Mouse (Mus musculus) spleen, adult 18-20 months (tissue): ENCODE data around the gene Psma7.

Experiments used
- DNase-seq, 2 experiments: peaks; one replicate each; pipeline ENCODE4 v3.0.0; 2022; ENCODE audit warnings: mixed read lengths in 2 of 2

Gene Psma7

DNA sequence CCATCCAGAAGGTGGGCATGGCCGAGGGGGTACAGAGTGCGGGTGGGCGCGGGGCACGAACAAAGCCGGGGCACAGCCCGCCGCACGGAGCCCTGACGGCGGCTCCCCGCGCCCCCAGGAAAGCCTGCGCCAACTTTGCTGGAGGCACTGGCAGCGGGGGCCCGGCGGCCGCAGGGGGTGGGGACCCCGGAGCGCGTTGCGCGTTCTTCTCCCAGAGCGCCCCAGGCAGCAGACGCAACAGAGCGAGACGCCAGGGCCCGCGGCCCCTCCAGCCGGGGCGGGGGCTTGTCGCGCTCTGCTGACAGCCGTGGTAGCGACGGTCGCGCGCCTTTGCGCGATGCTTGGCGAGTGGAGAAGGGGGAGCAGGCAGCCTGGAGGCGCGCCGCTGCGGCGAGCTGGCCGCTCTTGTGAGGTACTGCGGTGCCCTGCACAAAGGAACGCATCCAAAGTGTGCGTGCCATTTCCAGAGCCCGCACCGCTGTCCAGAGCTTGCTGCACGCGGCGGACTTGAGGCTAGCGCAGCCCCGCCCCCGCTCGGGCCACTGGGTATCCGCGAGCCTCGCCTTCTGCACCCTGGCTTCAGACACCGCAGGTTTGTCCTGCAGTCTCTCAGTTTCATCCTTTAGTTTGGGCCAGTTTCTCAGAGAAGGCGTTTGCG is 754 bp upstream of the Psma7 start:
- peak; percentile 44 to 54 for DNase-seq

DNA sequence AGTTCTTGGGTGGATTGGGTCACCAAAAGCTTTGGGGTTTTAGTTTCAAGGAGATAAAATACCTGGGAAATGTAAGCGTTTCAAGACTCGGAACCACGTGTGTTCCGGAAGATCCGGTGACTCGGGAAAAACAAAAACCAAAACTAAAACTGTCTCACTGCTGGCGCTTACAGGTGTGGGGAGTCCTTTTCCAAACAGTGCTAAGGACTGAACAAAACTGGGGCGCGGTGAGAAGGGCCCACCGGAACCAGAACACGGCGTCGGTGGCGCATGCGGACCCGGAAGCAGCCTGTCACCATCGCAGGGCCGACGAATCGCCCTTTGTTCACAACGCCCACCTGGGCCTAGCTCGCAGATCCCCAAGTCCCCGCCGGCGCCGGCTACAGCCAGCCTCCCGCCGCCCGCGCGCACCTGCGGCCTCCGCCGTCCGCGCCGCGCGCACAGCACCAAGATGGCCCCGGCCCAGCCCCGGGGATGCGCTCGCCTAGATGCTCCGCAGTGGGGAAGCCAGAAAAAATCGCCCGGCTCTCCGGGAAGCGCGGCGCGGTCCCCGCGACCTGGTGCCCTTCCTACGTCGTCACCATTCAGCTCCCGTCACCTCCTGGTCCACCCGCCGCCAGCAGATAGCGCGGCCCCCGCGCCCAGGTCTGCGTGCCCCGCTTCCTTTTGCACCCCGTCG is 517 bp downstream of the Psma7 start:
- peak in 1 of 2 experiments; percentile 44 for DNase-seq

- DNase-seq, result no peak
Observed at GRCm38 (mm10) chr2:180040406-180040805, 1.8 kb downstream of the Psma7 start.

DNA sequence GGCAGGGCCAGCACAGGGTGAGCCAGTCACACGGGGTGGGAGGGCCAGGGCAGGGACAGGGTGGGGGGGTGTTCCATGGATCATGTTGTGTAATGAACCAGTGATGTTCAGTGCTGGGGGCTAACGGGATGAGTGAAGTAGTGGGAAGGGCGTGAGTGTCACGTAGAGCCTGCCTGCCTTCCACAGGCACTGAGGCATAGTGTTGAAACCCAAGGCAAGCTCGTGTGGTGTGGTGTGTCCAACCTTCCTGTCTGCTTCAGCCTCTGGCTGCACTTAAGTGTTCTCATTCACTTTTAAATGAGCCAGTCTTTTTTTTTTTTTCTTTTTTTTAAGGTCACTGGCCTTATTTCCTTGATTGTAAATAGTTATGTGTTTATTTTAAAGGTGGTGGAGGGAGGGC is 7.5 kb downstream of the Psma7 start:
- DNase-seq, result no peak

GRCm38 (mm10) chr2:180033956-180034355 is 8.3 kb downstream of the Psma7 start:
- DNase-seq, result no peak

GRCm38 (mm10) chr2:180032925-180033324 is 9.3 kb downstream of the Psma7 start:
- no peak for DNase-seq

GRCm38 (mm10) chr2:180031270-180031669 is 11.0 kb downstream of the Psma7 start:
- DNase-seq, result no peak

- no peak for DNase-seq
Observed at GRCm38 (mm10) chr2:180027768-180028167, 14.5 kb downstream of the Psma7 start.

DNA sequence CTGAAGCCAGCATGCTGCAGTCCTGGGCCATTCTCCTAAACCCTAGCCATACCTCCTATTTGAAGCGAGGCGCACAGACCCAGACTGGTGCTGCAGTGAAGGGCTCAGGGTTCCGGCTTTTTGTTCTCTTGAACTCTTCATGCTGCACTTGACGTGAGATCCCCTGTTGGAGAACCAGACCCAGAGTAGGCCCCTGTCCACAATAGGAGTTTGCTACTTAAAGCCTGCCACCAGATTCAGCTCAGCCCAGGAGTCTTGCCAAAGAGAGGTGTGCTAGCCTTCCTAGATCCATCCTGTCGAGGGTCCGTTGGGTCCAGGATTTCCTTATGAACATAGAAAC is 16.4 kb downstream of the Psma7 start:
- no peak for DNase-seq

DNA sequence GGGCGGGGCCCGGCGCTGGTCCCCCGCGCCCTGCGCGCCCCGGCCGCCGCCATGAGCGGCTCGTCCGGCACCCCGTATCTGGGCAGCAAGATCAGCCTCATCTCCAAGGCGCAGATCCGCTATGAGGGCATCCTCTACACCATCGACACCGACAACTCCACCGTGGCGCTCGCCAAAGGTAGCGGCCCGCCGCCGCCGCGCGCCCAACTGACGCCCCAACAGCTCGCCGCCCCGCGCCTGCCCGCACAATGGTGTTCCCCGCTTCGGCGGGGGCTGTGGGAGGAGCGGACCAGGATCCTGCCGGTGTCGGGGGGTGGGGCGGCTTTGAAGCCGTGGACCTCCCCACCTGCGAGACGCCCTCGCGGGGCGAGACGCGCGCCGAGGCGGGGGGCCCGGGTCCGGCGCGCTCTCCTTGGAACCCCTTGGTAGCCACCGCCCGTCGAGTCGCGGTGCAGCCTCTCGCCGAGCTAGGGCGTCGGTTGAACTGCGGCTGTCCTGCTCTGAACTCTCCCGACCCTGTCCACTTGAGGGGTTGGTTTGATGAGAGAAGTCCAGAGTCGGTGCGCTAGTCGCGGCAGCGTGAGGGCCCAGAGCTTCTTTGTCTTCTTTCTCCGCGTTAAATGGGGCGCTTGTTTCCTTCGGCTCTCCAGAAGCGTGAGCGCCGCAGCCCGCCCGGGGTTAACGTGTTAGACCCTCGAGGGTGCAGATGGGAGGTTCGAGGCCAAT is 16.9 kb downstream of the Psma7 start:
- no peak for DNase-seq

DNA sequence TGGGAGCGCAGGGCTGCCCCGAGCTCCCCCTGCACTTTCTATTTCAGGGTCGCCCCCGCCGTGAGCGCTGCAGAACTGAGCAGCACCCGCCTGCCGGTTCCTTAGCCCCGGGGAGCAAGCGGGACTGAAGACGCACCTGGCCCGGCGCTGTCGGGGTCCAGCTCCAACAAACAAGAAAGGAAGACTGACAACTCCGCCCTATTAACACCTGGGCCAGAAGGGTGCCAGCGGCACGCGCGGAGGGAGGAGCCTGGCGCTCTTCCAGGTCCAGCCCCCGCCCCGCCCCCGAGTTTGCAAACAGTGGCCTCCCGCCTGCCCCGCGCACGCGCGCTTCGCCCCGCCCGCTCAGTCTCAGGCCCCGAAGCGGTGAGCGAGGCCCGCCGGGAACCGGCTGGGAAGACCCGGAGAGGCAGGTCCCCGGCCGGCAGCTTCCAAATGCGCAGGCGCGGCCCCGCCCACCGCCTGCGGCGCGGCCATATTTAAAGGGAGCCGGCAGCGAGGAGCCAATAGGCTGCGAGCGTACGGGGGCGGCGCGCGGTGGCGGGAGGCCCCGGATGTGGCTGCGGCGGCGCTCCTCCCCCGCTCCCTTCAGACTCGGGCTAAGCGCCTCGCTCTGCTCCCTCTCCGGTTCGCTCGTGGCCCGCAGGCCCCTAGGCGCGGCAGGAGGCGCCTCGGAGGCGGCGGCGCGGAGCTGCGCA is 17.7 kb downstream of the Psma7 start, which contains the start of gene Lsm14b:
TSS of gene Lsm14b (plus strand) at position 587 of the 698 bp plus-strand sequence.
- peak; percentile 98 to 100 for DNase-seq

- DNase-seq, result no peak
Observed at GRCm38 (mm10) chr2:180022751-180023150, 19.5 kb downstream of the Psma7 start.

DNA sequence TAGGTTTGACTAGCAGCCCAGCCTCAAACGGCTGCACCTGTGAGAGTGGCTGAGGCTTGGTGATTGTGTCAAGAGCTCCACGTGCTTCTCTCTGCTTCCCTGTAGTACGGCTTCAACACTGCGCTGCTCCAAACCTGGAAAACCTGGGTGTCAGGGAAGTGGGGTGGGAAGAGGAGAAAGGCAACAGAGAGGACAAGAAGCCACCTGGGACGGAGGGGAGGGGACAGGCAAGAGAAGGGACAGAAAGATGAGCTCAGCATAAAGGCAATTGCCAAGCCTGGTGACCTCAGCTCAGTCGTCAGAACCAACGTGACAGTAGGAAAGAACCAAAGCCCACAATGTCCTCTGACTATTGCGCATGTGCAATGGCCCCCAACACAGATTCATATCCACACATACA is 21.3 kb downstream of the Psma7 start:
- no peak for DNase-seq

DNA sequence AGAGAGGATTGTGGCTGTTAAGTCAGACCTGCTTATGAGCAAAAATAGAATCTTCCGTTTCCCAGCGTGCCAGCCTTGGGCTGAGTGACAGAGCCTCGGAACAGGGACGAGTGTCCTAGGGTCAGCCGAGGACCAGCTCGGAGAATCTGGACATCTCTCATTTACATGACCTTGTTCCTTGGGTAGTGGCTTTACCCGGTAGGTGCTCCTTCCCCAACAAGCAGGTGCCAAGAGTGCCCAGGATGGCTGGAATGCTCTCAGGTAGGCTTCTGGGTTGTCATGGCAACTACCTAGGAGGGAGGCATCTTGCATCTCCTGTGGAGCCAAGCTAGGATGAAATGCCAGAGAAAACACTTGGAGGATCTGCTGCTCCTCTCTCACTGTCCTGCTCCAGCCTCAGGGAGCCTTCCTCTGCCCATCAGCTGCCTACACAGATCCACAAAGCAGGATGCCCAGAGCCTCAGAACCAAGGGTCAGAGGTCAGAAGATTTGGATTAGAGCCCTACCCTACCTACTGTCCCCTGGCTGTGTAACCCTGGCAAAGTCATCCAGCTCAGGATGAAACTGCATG is 22.1 kb downstream of the Psma7 start:
- no peak for DNase-seq

DNA sequence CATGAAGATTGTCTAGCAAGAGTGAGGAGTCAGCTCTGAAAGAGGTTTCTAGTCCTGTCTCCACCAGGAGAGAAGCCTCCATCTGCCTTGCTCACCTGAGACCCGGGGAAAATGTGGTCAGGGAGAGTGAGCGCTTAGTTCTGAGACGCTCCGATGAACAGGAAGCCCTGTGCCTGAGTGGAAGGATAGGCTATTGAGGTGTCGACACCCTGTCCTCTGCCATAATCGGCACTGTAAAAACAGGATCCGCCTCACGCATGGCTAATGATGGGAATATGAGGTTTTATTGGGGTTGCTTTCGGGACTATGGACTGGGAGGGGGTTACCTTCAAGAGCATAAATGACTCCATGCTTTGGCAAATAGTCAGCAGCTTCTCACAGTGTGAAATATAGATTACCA is 23.7 kb downstream of the Psma7 start:
- no peak for DNase-seq

DNA sequence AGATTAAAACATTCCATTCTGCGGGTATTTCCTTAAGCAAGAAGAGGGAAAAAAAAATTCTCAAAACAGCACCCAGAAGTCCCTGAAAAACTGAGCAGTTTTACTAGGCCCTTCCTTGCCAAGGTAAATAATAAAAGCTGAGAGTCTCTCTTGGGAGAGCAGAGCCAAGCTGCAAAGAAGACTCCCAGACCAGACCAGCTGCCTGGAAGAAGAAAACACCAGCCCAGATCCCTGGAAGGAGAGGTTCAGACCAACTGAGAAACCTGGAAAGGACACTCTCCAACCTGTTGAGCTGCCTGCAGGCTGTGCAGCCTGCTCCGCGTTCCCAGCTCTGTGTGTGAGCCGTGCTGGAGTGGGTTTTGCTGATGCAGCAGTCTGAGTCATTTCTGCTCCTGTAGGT is 24.6 kb downstream of the Psma7 start:
- no peak for DNase-seq

- DNase-seq, result no peak
Observed at GRCm38 (mm10) chr2:180013686-180014085, 28.5 kb downstream of the Psma7 start.

- no peak for DNase-seq
Observed at GRCm38 (mm10) chr2:180011370-180011769, 30.9 kb downstream of the Psma7 start.

DNA sequence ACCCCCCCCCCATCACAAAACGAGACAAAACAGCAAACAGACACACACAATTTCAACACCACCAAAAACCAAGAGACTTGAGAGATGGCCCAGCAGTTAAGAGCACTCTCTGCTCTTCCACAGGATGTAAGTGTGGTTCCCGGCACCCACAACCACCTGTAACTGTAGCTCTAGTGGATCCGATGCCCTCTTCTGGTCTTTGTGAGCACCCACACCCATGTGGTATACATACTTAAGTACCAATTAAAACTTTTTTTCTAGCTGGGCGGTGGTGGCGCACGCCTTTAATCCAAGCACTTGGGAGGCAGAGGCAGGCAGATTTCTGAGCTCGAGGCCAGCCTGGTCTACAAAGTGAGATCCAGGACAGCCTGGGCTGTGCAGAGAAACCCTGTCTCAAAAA is 31.5 kb downstream of the Psma7 start:
- DNase-seq, result no peak

DNA sequence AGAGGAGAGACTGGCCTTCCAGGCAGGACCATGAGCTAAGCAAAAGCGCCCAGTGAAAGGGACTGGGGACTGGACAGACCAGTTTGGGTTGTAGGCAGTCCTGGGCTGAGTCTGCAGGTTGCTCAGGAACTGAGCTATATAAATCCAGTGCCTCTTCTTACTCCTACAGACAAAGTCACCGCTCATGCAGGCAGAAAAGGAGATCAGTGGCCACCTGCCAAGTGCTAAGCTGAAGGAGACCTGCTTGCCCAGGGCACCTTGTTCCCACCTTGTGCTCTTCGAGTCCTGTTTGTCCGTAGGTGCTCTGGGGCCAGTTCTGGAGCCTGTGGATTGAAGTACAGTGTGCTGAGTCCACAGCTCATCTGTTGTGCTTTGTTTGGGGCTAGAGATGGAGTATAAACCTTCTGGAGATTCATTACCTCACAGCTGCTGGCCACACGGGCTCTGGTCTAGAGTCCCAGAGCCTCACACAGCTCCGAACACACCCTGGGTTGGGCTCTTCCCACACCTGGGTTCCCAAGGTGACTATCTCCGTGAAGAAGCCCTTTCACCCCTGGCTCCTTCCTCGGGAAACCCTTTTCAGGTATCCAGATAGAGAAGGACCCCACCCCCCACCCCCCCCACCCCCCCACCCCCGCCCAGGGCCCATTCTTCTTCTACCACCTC is 35.7 kb downstream of the Psma7 start:
- no peak for DNase-seq

DNA sequence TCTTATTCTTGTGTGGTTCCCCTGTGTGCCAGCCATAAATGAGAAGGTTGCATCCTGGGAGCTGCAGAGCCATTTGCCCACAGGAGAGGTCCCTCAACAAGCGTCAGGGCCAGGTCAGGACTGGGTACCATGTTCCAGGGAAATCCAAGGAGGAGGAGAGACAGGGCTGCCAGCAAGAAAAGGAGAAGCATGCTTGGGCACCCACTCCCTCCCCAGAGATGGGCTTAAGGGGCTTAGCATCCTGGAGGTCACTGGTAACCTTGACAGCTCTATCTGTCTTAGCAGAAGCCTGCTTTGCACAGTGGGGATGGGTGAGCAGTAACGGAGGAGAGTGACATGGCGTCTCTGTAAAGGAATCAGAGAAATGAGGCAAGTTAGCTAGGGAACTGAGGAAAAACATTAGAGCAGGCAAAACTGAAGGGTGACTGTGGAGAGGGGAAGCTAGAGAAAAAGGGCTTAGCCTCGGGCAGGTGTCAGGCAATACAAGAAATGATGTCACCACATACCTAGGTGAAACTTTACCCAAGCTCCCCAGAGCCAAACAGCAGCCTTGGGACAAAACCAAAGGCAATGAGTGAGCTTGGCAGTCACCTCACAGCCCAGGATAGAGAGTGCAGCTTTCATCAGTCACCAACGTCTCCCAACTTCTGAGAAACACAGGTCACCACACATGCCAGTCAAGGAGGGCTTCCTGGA is 36.4 kb downstream of the Psma7 start:
- no peak for DNase-seq

DNA sequence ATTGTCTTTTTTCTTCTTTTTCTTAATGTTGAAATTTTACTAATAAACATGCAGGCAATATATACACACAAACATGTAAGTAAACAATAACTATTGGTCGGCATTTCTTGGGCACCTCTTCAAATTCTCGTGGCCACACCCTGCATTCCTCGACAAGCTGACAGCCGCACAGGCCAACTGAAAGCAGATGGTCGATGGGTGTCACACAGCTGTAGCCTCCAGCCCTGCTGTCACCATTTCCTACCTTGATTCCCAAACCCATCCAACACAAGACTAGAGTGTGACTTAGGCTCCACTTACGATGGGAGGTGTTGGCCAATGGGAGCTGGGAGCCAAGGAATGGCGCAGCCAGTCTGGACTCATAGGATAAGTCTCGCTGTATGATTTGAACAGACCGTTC is 40.6 kb downstream of the Psma7 start:
- no peak for DNase-seq
